Mouse (Mus musculus) monocyte, adult 5-6 weeks (primary cell): ENCODE data around the gene Tor1b. TPM values are rescaled to one million over a fixed set of nuclear protein-coding genes. Genes with fewer than 3 reads are reported as not detected.
A peak's percentile ranks its signal among the peaks of the same experiment; 100 is the strongest.
"Not testable (repeated sequence)": the region's sequence is repeated elsewhere in the genome, so short reads cannot be mapped to it uniquely, and the experiment has no call there.

Experiments used
- ATAC-seq: fragments of 153-309, 156-312 bp; replicated peaks from 2 replicates; pipeline ENCODE4 v1.8.0; 2017; ENCODE audit warnings: mild to moderate bottlenecking; ENCODE audit not compliant: low TSS enrichment, insufficient number of reproducible peaks, severe bottlenecking, poor library complexity, low FRiP score
- total RNA-seq: library from RNA; stranded (forward); fragments of 200-1000, 200-491, 200-594 nt; gene quantifications from 3 replicates; pipeline ENCODE4 v1.2.3, GENCODE M21; 2017

Gene Tor1b
- total RNA-seq, 1 experiment from 2014 or later: 36.4 TPM

- peak; percentile 88 for ATAC-seq
Measured at GRCm38 (mm10) chr2:30928893-30929482, 23.8 kb upstream of the Tor1b start.

- ATAC-seq: peak; percentile 25
Measured at GRCm38 (mm10) chr2:30929483-30930045, 23.2 kb upstream of the Tor1b start, which contains the start of gene Ptges. TSS of gene Ptges (minus strand) at chr2:30929863.

GRCm38 (mm10) chr2:30930846-30931245 is 21.9 kb upstream of the Tor1b start:
- ATAC-seq: not testable (repeated sequence)

GRCm38 (mm10) chr2:30931922-30932321 is 20.8 kb upstream of the Tor1b start:
- ATAC-seq: no peak

- no peak for ATAC-seq
Measured at GRCm38 (mm10) chr2:30933032-30933431, 19.7 kb upstream of the Tor1b start.

- peak; percentile 69 for ATAC-seq
Measured at GRCm38 (mm10) chr2:30933917-30934450, 18.8 kb upstream of the Tor1b start.

- ATAC-seq: no peak
Measured at GRCm38 (mm10) chr2:30936808-30937207, 16.0 kb upstream of the Tor1b start.

- ATAC-seq: no peak
Measured at GRCm38 (mm10) chr2:30937731-30938130, 15.0 kb upstream of the Tor1b start.

GRCm38 (mm10) chr2:30938574-30938991 is 14.2 kb upstream of the Tor1b start:
- ATAC-seq: no peak

- ATAC-seq: no peak
Measured at GRCm38 (mm10) chr2:30941586-30941985, 11.2 kb upstream of the Tor1b start.

- ATAC-seq: not testable (repeated sequence)
Measured at GRCm38 (mm10) chr2:30942116-30942515, 10.6 kb upstream of the Tor1b start.

GRCm38 (mm10) chr2:30942603-30943011 is 10.2 kb upstream of the Tor1b start:
- peak; percentile 95 for ATAC-seq

- no peak for ATAC-seq
Measured at GRCm38 (mm10) chr2:30952457-30952823, 319 bp upstream of the Tor1b start.

GRCm38 (mm10) chr2:30954797-30955196 is 2.0 kb downstream of the Tor1b start:
- ATAC-seq: no peak

GRCm38 (mm10) chr2:30957511-30957910 is 4.8 kb downstream of the Tor1b start:
- no peak for ATAC-seq

GRCm38 (mm10) chr2:30958726-30959125 is 6.0 kb downstream of the Tor1b start:
- ATAC-seq: no peak

GRCm38 (mm10) chr2:30959856-30960255 is 7.1 kb downstream of the Tor1b start:
- no peak for ATAC-seq

- ATAC-seq: no peak
Measured at GRCm38 (mm10) chr2:30962570-30963254, 10.0 kb downstream of the Tor1b start.

- ATAC-seq: peak; percentile 67
Measured at GRCm38 (mm10) chr2:30965627-30966026, 12.9 kb downstream of the Tor1b start.

- ATAC-seq: peak; percentile 25; the same call in 1 of the 2 replicates
Measured at GRCm38 (mm10) chr2:30966826-30967225, 14.1 kb downstream of the Tor1b start.
